Mouse (Mus musculus): ENCODE measurements at regions not wholly inside any gene's neighbourhood (a gene's known extent, or its start where the extent isn't known, plus 50 kb on each side); places are given as distances from the start of the nearest gene placed in this dataset.

DNA sequence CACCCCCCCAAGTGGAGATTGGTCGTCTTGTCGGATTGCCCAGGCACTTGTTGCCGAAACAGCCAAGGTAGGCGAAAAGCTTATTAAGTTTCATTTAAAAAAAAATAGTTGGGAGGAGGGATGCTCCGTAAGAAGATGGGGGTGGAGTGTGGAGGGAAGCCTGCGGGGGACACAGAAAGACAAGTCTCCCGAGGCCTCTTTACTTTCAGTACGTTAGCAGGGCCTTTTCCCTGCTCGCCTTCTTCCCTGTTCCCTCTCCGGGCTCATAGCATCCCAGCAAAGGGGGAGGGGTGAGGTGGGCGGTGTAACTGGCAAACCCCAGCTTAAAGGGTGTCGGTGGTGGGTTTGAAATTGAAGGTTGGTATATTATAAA is 131.5 kb upstream of the Ubr2 start:
- H3K79me3 ChIP-seq (ENCODE audit: low read depth) = peaks cover 19% of the 10 kb centered on the region
- TF ChIP-seq CTCF (IDR thresholded peaks at IDR 0.05; ENCODE audit: control insufficient read depth, insufficient read depth, insufficient read length) = no peak
- no peak for TF ChIP-seq MAX (IDR thresholded peaks at IDR 0.05)
- no peak for TF ChIP-seq CEBPB (IDR thresholded peaks at IDR 0.05; ENCODE audit: low read depth)
- no peak for TF ChIP-seq MYOD1 (IDR thresholded peaks at IDR 0.05; ENCODE audit: control insufficient read depth, insufficient read length, low read depth)
- no peak for TF ChIP-seq MYOG (IDR thresholded peaks at IDR 0.05; ENCODE audit: control insufficient read depth, extremely low read depth, insufficient read length)
- TF ChIP-seq FOSL1 (IDR thresholded peaks at IDR 0.05; ENCODE audit: insufficient read depth, low read length, poor library complexity, severe bottlenecking) = no peak
- TF ChIP-seq USF1 (IDR thresholded peaks at IDR 0.05; ENCODE audit: low read depth) = no peak

DNA sequence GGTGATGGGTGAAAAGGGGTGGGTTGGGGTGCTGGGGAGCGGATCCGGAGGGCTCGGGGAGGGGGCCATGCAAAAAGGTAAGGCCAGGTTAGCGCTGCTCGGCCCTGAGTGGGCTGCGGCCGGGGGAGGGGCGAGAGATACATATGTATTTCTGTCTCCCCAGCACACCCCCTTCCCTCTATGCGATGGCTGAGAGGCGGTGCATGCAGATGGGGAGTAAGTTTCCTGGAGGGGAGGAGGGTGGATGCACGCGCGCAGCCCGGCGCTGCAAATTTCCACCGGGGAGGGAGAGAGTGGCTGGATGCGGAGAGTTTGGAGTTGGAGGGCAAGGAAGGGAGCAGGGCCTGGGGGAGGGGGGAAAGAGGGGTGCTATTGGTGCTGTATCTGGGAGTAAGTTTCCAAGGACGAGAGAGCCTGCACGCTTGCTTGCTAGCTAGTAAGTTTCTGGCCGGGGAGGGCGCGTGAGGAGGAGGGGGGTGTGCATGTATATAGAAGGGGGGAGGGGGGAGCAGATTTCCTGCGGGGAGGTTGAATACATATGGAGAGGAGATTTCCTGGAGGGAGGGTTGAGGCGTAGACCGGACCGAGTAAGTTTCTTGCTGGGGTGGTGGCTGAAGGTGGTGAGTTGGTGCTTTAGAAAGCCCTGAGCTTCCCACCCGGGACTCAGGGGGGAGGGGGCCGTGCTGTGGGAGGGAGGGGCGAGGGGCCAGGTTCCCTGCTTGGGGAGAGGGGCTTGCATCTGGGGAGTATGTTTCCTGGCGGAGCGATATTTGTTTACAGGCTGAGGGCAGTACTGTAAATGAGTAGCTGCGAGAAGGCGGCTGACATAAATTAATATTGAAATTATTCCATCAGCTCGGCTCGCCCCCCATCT is 130.8 kb upstream of the Ubr2 start:
- Histone ChIP-seq H3K27me3 (ENCODE audit: control insufficient read depth, insufficient read depth, insufficient read length) (no peaks in the 10 kb centered on the region), H3ac (ENCODE audit: control insufficient read depth, insufficient read length, low read depth) (peak overlapping the region; percentile 72), H3K36me3 (ENCODE audit: control insufficient read depth, insufficient read depth) (no peaks in the 10 kb centered on the region), H3K79me2 (ENCODE audit: control insufficient read depth, insufficient read depth) (peaks cover 51% of the 10 kb centered on the region), H3K4me3 (ENCODE audit: insufficient read depth, poor library complexity, severe bottlenecking) (peak overlapping the region; percentile 60), H3K79me3 (ENCODE audit: low read depth) (peaks cover 13% of the 10 kb centered on the region)
- TF ChIP-seq MYOD1 (IDR thresholded peaks at IDR 0.05; ENCODE audit: control insufficient read depth, insufficient read length, low read depth) = no peak

More for the DNA sequence above, 131.5 kb upstream of the Ubr2 start:
- no peaks in the 10 kb centered on the region for H3K27me3 ChIP-seq (ENCODE audit: control insufficient read depth, insufficient read depth, insufficient read length)
- H3ac ChIP-seq (ENCODE audit: control insufficient read depth, insufficient read length, low read depth) = peak overlapping the region; percentile 72
- no peaks in the 10 kb centered on the region for H3K36me3 ChIP-seq (ENCODE audit: control insufficient read depth, insufficient read depth)
- H3K79me2 ChIP-seq (ENCODE audit: control insufficient read depth, insufficient read depth) = peaks cover 57% of the 10 kb centered on the region
- H3K4me3 ChIP-seq (ENCODE audit: insufficient read depth, poor library complexity, severe bottlenecking) = peak overlapping the region; percentile 60

GRCm38 (mm10) chr17:47140241-47140968 is 130.0 kb upstream of the Ubr2 start:
- Histone ChIP-seq H3K79me3 (ENCODE audit: low read depth) (peaks cover 8% of the 10 kb centered on the region), H3K4me3 (ENCODE audit: insufficient read depth, poor library complexity, severe bottlenecking) (peak overlapping the region; percentile 60), H3K27me3 (ENCODE audit: control insufficient read depth, insufficient read depth, insufficient read length) (no peaks in the 10 kb centered on the region), H3K36me3 (ENCODE audit: control insufficient read depth, insufficient read depth) (no peaks in the 10 kb centered on the region), H3ac (ENCODE audit: control insufficient read depth, insufficient read length, low read depth) (peak overlapping the region; percentile 72), H3K79me2 (ENCODE audit: control insufficient read depth, insufficient read depth) (peaks cover 43% of the 10 kb centered on the region)
- no peak for TF ChIP-seq CTCF (IDR thresholded peaks at IDR 0.05; ENCODE audit: control insufficient read depth, insufficient read depth, insufficient read length)
- no peak for TF ChIP-seq MYOD1 (IDR thresholded peaks at IDR 0.05; ENCODE audit: control insufficient read depth, insufficient read length, low read depth)
- TF ChIP-seq CEBPB (IDR thresholded peaks at IDR 0.05; ENCODE audit: low read depth) = no peak
- no peak for TF ChIP-seq FOSL1 (IDR thresholded peaks at IDR 0.05; ENCODE audit: insufficient read depth, low read length, poor library complexity, severe bottlenecking)
- no peak for TF ChIP-seq USF1 (IDR thresholded peaks at IDR 0.05; ENCODE audit: low read depth)
- no peak for TF ChIP-seq MAX (IDR thresholded peaks at IDR 0.05)
- TF ChIP-seq MYOG (IDR thresholded peaks at IDR 0.05; ENCODE audit: control insufficient read depth, extremely low read depth, insufficient read length) = no peak

DNA sequence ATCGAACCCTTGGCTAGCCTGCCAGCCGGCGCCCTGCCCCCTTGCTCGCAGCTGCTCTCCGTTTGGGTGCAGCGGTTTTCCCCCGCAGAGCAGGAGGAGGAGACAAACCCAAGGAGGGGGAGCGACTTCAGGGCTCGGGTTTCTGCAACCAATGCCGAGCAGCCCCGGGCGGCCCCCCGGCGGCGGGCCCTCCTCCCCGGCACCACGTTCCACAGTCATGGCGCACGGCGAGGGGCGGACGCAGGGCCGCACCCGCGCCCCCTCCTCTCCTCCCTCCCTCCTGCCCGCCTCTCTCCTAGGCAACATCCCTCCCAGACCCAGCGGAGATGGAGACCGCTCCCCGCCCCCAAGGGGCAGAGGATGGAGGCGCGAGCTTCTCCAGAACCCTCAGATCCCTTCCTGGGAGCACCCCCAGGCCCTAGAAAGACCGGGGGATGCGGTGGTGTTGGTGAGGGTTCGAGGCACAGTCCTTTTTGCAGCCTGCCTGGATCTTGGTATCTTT is 129.4 kb upstream of the Ubr2 start:
- Histone ChIP-seq H3K79me2 (ENCODE audit: control insufficient read depth, insufficient read depth) (peaks cover 37% of the 10 kb centered on the region), H3K79me3 (ENCODE audit: low read depth) (peaks cover 6% of the 10 kb centered on the region), H3K4me3 (ENCODE audit: insufficient read depth, poor library complexity, severe bottlenecking) (peak overlapping the region; percentile 60), H3K36me3 (ENCODE audit: control insufficient read depth, insufficient read depth) (no peaks in the 10 kb centered on the region), H3ac (ENCODE audit: control insufficient read depth, insufficient read length, low read depth) (peak overlapping the region; percentile 49), H3K27me3 (ENCODE audit: control insufficient read depth, insufficient read depth, insufficient read length) (no peaks in the 10 kb centered on the region)
- TF ChIP-seq CTCF (IDR thresholded peaks at IDR 0.05; ENCODE audit: control insufficient read depth, insufficient read depth, insufficient read length) (no peak), MYOG (IDR thresholded peaks at IDR 0.05; ENCODE audit: control insufficient read depth, extremely low read depth, insufficient read length) (no peak), MYOD1 (IDR thresholded peaks at IDR 0.05; ENCODE audit: control insufficient read depth, insufficient read length, low read depth) (peak; percentile 63), USF1 (IDR thresholded peaks at IDR 0.05; ENCODE audit: low read depth) (no peak)

DNA sequence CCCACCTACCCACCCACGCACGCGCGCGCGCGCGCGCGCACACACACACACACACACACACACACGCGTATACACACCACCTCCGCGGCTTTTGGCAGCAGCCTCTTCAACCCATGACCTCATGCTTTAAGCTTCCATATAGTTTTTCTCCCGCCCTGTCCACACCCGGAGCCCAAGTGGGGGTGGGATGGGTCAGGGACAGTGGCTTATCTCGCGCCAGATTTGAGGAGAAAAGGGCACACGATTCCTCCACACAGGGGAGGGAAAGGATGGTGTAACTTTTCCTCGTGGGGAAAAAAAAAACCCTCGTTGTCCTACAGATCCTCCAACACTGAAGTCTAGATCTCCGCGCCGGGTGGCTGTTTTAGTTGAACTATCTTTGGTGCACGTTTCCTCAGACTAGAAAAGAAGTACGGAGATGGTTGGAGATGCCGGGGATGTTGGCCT is 128.8 kb upstream of the Ubr2 start:
- H3ac ChIP-seq (ENCODE audit: control insufficient read depth, insufficient read length, low read depth) = no peak overlapping the region
- H3K36me3 ChIP-seq (ENCODE audit: control insufficient read depth, insufficient read depth) = no peaks in the 10 kb centered on the region
- H3K4me3 ChIP-seq (ENCODE audit: insufficient read depth, poor library complexity, severe bottlenecking) = no peak overlapping the region
- H3K79me3 ChIP-seq (ENCODE audit: low read depth) = peaks cover 6% of the 10 kb centered on the region
- TF ChIP-seq CEBPB (IDR thresholded peaks at IDR 0.05; ENCODE audit: low read depth) = no peak
- no peak for TF ChIP-seq MAX (IDR thresholded peaks at IDR 0.05)
- TF ChIP-seq CTCF (IDR thresholded peaks at IDR 0.05; ENCODE audit: control insufficient read depth, insufficient read depth, insufficient read length) = no peak
- TF ChIP-seq FOSL1 (IDR thresholded peaks at IDR 0.05; ENCODE audit: insufficient read depth, low read length, poor library complexity, severe bottlenecking) = no peak
- TF ChIP-seq MYOG (IDR thresholded peaks at IDR 0.05; ENCODE audit: control insufficient read depth, extremely low read depth, insufficient read length) = no peak
- TF ChIP-seq USF1 (IDR thresholded peaks at IDR 0.05; ENCODE audit: low read depth) = no peak
- TF ChIP-seq MYOD1 (IDR thresholded peaks at IDR 0.05; ENCODE audit: control insufficient read depth, insufficient read length, low read depth) = no peak
- no peaks in the 10 kb centered on the region for H3K27me3 ChIP-seq (ENCODE audit: control insufficient read depth, insufficient read depth, insufficient read length)
- H3K79me2 ChIP-seq (ENCODE audit: control insufficient read depth, insufficient read depth) = peaks cover 31% of the 10 kb centered on the region

All from C2C12 (cell line).